Mouse (Mus musculus) heart, embryonic 11.5 days (tissue): Measurements from ENCODE around the gene Mkrn1. TPM values are rescaled to one million over a fixed set of nuclear protein-coding genes. Genes with fewer than 3 reads are reported as not detected.

Experiments
- ATAC-seq: fragments of 200-750 bp; cut with Nextera tagmentation; replicated peaks from 2 replicates; pipeline ENCODE4 v1.8.0; 2017; ENCODE audit warnings: moderate library complexity; ENCODE audit not compliant: insufficient number of reproducible peaks, low FRiP score, low TSS enrichment
- H3K27ac ChIP-seq: fragments of 300-500 bp; sonication (generic); 2 replicates; pipeline ENCODE4 v1.5.1; 2014; ENCODE audit warnings: mild to moderate bottlenecking, low read depth, low read length
- H3K27me3 ChIP-seq: fragments of 300-500 bp; sonication (generic); 2 replicates; pipeline ENCODE4 v1.6.1; 2014; ENCODE audit warnings: mild to moderate bottlenecking, low read length, mixed read lengths; ENCODE audit not compliant: control insufficient read depth, insufficient read depth
- H3K36me3 ChIP-seq: fragments of 300-500 bp; sonication (generic); 2 replicates; pipeline ENCODE4 v1.6.1; 2014; ENCODE audit warnings: mild to moderate bottlenecking, low read length, moderate library complexity, mixed read lengths; ENCODE audit not compliant: control insufficient read depth, insufficient read depth
- H3K4me1 ChIP-seq: fragments of 300-500 bp; sonication (generic); 2 replicates; pipeline ENCODE4 v1.6.1; 2014; ENCODE audit warnings: low read length; ENCODE audit not compliant: control insufficient read depth, insufficient read depth
- H3K4me2 ChIP-seq: fragments of 300-500 bp; sonication (generic); 2 replicates; pipeline ENCODE4 v1.6.1; 2014; ENCODE audit warnings: mild to moderate bottlenecking, moderate library complexity
- H3K4me3 ChIP-seq: fragments of 300-500 bp; sonication (generic); 2 replicates; pipeline ENCODE4 v1.5.1; 2014; ENCODE audit warnings: low read depth, low read length
- H3K9ac ChIP-seq: fragments of 300-500 bp; sonication (generic); 2 replicates; pipeline ENCODE4 v1.6.1; 2014; ENCODE audit warnings: mild to moderate bottlenecking, low read depth, low read length, moderate library complexity
- H3K9me3 ChIP-seq: fragments of 300-500 bp; sonication (generic); replicated peaks from 2 replicates; pipeline ENCODE4 v1.6.1; 2016; ENCODE audit warnings: low read length; ENCODE audit not compliant: control insufficient read depth
- WGBS: fragments of 180-500 bp; shearing (Covaris S2); extraction: QIAGEN DNeasy Blood & Tissue Kit; methylation state at CpG from one replicate; pipeline ENCODE4 v1.1.7; 2014; ENCODE audit not compliant: insufficient replicate concordance; 5-methylcytosine and 5-hydroxymethylcytosine counted together
- polyA plus RNA-seq: library from polyadenylated mRNA; unstranded; fragments of >200 nt; fragmentation: Nextera tagmentation; extraction: Ambion mirVana; gene quantifications from 2 replicates; pipeline ENCODE4 v1.2.1, GENCODE M21; 2014

The Mkrn1 gene
- polyA plus RNA-seq, 1 experiment from 2014 or later: 33.2 TPM

GRCm38 (mm10) chr6:39400343-39400742, 19.9 kb downstream of the Mkrn1 start:
- Histone ChIP-seq H3K27ac (no peak overlapping the region), H3K9ac (no peak overlapping the region), H3K4me3 (no peak overlapping the region), H3K36me3 (no peaks in the 10 kb centered on the region; the same call in 1 of the 2 replicates), H3K27me3 (no peaks in the 10 kb centered on the region), H3K9me3 (no peaks in the 10 kb centered on the region), H3K4me2 (no peak overlapping the region), H3K4me1 (no peaks in the 10 kb centered on the region)
- ATAC-seq: no peak
- WGBS: 74% methylated on average over 7 of the region's 7 CpGs

DNA sequence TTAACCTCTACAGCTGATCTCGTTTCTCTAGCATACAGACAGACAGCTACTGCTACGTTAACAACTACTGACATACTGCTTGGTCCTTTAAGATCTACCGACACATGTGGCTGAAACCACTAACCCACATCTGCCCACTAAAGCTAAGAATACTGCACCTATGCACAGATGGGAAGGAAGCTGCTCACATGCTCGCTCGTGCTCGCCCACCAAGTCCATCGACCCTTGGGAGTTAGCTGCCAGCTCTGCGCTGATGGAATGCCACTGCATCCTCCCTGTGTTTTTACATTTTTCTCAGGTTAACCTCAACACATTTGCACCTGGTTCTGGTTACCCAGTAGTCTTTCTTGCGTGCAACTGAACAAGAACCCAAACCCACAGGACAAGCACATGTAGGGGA, 21.9 kb downstream of the Mkrn1 start:
- H3K4me1 ChIP-seq: no peaks in the 10 kb centered on the region
- H3K4me2 ChIP-seq: no peak overlapping the region
- H3K27ac ChIP-seq: no peak overlapping the region
- no peak overlapping the region for H3K9ac ChIP-seq
- WGBS: 90% methylated on average over 9 of the region's 9 CpGs
- no peaks in the 10 kb centered on the region for H3K36me3 ChIP-seq
- H3K9me3 ChIP-seq: no peaks in the 10 kb centered on the region
- no peak overlapping the region for H3K4me3 ChIP-seq
- ATAC-seq: no peak
- H3K27me3 ChIP-seq: no peaks in the 10 kb centered on the region

GRCm38 (mm10) chr6:39397046-39397445, 23.2 kb downstream of the Mkrn1 start:
- H3K36me3 ChIP-seq: no peaks in the 10 kb centered on the region
- no peak overlapping the region for H3K27ac ChIP-seq
- H3K9ac ChIP-seq: no peak overlapping the region
- ATAC-seq: no peak
- H3K4me3 ChIP-seq: no peak overlapping the region
- H3K4me1 ChIP-seq: no peaks in the 10 kb centered on the region
- H3K27me3 ChIP-seq: no peaks in the 10 kb centered on the region
- H3K4me2 ChIP-seq: no peak overlapping the region
- H3K9me3 ChIP-seq: no peaks in the 10 kb centered on the region
- 92% methylated on average over 6 of the region's 6 CpGs for WGBS

DNA sequence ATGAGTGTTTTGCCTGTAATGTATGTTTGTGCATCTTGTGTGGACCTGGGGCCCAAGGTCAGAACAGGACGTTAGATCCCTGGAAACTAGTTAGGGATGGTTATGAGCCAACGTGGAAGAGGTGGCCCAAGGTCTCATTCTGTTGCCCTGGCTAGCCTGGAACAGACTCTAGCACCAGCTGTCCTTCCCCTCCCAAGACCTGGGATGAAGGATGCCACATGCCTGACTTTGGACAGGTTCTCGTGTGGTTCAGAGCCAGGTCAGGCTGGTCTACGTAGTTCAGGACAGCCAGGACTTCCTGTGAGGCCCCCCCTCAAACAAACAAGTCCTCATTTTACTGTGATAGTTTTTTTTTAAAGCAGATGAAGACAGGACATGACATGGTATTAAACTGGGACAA, 24.3 kb downstream of the Mkrn1 start:
- H3K27ac ChIP-seq: no peak overlapping the region
- H3K4me3 ChIP-seq: no peak overlapping the region
- no peaks in the 10 kb centered on the region for H3K36me3 ChIP-seq
- no peaks in the 10 kb centered on the region for H3K4me1 ChIP-seq
- no peak overlapping the region for H3K4me2 ChIP-seq
- 68% methylated on average over 4 of the region's 4 CpGs for WGBS
- no peaks in the 10 kb centered on the region for H3K9me3 ChIP-seq
- no peak overlapping the region for H3K9ac ChIP-seq
- ATAC-seq: no peak
- H3K27me3 ChIP-seq: no peaks in the 10 kb centered on the region

- H3K27me3 ChIP-seq: no peaks in the 10 kb centered on the region
- H3K9ac ChIP-seq: no peak overlapping the region
- ATAC-seq: no peak
- WGBS: 76% methylated on average over 4 of the region's 4 CpGs
- no peak overlapping the region for H3K27ac ChIP-seq
- H3K36me3 ChIP-seq: no peaks in the 10 kb centered on the region
- no peak overlapping the region for H3K4me3 ChIP-seq
- H3K9me3 ChIP-seq: no peaks in the 10 kb centered on the region
- no peaks in the 10 kb centered on the region for H3K4me1 ChIP-seq
- no peak overlapping the region for H3K4me2 ChIP-seq
Measured at GRCm38 (mm10) chr6:39395471-39395870, 24.8 kb downstream of the Mkrn1 start.

- no peaks in the 10 kb centered on the region for H3K36me3 ChIP-seq
- H3K9ac ChIP-seq: no peak overlapping the region
- no peak for ATAC-seq
- no peaks in the 10 kb centered on the region for H3K4me1 ChIP-seq
- H3K27me3 ChIP-seq: no peaks in the 10 kb centered on the region
- no peak overlapping the region for H3K27ac ChIP-seq
- WGBS: 91% methylated on average over 2 of the region's 2 CpGs
- H3K9me3 ChIP-seq: no peaks in the 10 kb centered on the region
- H3K4me2 ChIP-seq: no peak overlapping the region
- no peak overlapping the region for H3K4me3 ChIP-seq
Measured at GRCm38 (mm10) chr6:39389988-39390387, 30.3 kb downstream of the Mkrn1 start.

DNA sequence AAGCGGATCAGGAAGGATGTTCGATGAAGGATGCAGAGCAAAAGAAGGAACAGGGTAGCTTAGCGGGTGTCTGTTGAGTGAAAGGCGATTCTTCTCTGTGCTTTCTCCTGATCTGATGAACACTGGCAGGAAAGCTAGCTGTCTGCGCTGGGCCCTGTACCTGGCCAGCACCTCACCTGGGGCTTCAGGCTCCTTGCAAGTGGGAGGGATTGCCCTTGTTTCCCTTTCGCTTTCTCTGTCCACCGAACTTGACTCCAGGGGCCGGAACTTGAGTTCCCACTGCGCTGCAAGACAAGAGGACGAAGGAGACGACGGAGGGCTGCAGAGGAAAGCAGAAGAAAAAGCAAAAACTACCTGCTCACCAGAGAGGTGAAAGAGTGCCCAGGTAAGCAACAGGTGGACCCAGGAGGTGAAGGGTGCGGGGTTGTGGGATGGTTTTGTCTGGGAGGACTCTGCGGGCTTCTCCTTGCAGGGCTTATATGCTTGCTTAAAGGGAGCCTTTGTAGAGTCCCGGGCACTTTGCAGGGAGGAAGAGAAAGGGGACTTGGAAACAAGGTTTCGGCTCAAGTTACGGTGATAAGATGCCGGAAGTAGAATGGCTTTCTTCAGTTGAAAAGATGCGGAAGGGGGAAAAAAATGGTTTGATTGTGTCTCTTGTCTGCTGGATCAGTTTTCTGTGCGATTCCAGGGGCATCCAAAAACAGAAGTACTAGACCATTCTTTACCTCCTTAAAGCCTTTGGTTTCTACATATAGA, 39.0 kb downstream of the Mkrn1 start, which contains the start of gene Rab19:
Gene Rab19, plus strand, starts transcription at position 51 of the 756 bp plus-strand sequence.
- Histone ChIP-seq H3K4me1 (peaks cover 5% of the 10 kb centered on the region), H3K9me3 (no peaks in the 10 kb centered on the region), H3K27ac (no peak within 1 kb of the TSS), H3K9ac (peak within 1 kb of the TSS; percentile 64; the same call in 1 of the 2 replicates), H3K27me3 (peaks cover 5% of the 10 kb centered on the region; the same call in 1 of the 2 replicates), H3K4me3 (peak within 1 kb of the TSS; percentile 46), H3K36me3 (no peaks in the 10 kb centered on the region), H3K4me2 (peak within 1 kb of the TSS; percentile 71)
- WGBS: 3% methylated on average over 20 of the region's 20 CpGs
- no peak for ATAC-seq

DNA sequence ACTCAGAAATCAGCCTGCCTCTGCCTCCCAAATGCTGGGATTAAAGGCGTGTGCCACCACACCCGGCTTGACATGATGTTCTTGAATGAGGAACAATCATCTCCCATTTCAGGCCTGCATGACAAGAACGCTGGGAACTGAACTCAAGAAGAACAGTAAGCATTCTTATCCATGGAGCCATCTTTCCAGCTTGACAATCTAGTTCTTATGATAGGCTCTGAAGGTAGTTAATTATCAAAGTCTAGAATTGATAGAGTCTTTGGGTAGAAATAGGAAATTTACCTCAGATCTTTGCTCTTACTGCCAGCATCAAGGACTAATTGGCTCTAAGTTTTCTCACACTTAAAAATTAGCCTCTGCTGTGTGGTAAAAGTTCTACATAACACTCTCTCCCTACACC, 40.0 kb downstream of the Mkrn1 start:
- Histone ChIP-seq H3K9me3 (no peaks in the 10 kb centered on the region), H3K27me3 (peaks cover 5% of the 10 kb centered on the region; the same call in 1 of the 2 replicates), H3K27ac (no peak overlapping the region), H3K4me1 (peaks cover 8% of the 10 kb centered on the region), H3K9ac (no peak overlapping the region), H3K4me2 (no peak overlapping the region), H3K4me3 (no peak overlapping the region), H3K36me3 (no peaks in the 10 kb centered on the region)
- no peak for ATAC-seq
- WGBS: 79% methylated on average over 3 of the region's 3 CpGs

- Histone ChIP-seq H3K4me2 (no peak overlapping the region), H3K4me1 (peaks cover 8% of the 10 kb centered on the region), H3K9ac (no peak overlapping the region), H3K27me3 (peaks cover 5% of the 10 kb centered on the region; the same call in 1 of the 2 replicates), H3K36me3 (no peaks in the 10 kb centered on the region), H3K4me3 (no peak overlapping the region), H3K9me3 (no peaks in the 10 kb centered on the region), H3K27ac (no peak overlapping the region)
- 57% methylated on average over 8 of the region's 8 CpGs for WGBS
- ATAC-seq: no peak
Measured at GRCm38 (mm10) chr6:39379749-39380148, 40.5 kb downstream of the Mkrn1 start.
